Mouse (Mus musculus): ENCODE data around the gene Tpgs1. TPM values are rescaled to one million over a fixed set of nuclear protein-coding genes. Genes with fewer than 3 reads are reported as not detected.

The Tpgs1 gene
- total RNA-seq, 2 experiments from 2014 or later = 69.8 to 77.1 TPM

DNA sequence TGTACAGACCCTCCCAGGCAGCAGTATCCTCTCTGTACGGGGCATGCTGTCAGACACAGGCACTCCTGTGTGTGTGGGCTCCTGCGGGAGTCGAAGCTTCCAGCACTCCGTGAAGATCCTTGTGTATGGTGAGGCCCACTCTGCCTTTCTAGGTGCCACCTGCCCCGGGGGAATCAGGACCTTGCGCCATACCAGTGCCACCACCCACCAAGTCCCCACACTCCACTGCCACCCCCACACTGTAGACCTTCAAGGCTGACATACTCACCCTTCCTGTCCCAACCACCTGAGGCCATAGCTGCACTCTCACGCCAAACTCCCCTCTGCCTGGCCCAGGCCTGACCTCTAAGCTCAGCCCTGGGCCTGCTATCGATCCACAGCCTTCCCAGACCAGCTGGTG, 4.1 kb upstream of the Tpgs1 start:
- no peak for DNase-seq (ENCODE audit: low spot score in 2 of 2)

DNA sequence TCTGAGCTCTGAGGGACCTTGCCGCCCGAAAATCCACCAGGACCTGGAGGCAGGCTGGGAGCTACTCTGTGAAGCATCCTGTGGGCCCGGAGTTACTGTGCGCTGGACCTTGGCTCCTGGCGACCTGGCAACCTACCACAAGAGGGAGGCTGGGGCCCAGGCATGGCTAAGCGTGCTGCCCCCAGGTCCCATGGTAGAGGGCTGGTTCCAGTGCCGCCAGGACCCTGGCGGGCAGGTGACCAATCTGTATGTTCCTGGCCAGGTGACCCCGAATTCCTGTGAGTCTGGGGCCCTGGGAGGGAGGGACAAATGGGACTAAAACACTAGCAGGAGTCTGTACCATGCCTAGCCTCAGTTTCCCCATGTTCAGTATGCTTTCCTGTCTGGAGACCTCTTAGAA, 2.7 kb upstream of the Tpgs1 start:
- no peak for DNase-seq (ENCODE audit: low spot score in 2 of 2)

DNA sequence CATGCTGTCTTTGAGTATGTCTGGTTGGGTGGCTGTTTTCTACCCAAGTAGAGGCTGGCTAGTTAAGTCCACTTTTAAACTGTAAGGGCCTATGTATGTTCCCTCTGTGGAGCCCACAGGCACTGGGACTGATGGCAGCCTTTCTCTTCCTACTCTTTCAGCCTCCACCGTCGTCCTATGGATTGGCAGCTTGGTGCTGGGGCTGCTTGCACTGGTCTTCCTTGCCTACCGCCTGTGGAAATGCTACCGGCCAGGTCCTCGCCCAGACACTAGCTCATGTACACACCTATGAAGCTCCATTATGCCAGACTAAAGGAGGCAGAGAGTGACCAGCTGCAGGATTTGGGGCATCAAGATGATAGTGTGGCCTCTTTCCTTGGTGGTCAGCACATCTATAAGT, 1.1 kb upstream of the Tpgs1 start:
- DNase-seq (ENCODE audit: low spot score in 2 of 2) = no peak

DNA sequence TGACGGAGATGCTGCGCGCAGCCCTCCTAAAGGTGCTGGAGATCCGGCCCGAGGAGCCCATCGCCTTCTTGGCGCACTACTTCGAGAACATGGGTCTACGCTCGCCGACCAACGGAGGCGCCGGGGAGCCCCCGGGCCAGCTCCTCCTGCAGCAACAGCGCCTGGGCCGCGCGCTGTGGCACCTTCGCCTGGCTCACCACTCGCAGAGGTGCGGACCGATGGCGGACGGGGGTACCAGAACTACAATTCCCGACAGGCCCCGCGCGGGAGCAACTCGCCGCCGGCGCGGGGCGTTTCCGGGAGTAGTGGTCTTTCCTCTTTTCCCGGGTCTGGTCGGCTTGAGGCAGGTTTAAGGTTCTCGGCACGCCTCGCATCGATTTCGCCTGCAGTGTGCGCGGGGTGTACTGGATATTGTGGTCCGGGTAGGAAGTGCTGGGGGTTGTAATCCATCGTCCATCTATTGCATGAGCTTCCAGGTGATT, 448 bp downstream of the Tpgs1 start:
- DNase-seq (ENCODE audit: low spot score in 2 of 2) = peak; percentile 80 to 82

DNA sequence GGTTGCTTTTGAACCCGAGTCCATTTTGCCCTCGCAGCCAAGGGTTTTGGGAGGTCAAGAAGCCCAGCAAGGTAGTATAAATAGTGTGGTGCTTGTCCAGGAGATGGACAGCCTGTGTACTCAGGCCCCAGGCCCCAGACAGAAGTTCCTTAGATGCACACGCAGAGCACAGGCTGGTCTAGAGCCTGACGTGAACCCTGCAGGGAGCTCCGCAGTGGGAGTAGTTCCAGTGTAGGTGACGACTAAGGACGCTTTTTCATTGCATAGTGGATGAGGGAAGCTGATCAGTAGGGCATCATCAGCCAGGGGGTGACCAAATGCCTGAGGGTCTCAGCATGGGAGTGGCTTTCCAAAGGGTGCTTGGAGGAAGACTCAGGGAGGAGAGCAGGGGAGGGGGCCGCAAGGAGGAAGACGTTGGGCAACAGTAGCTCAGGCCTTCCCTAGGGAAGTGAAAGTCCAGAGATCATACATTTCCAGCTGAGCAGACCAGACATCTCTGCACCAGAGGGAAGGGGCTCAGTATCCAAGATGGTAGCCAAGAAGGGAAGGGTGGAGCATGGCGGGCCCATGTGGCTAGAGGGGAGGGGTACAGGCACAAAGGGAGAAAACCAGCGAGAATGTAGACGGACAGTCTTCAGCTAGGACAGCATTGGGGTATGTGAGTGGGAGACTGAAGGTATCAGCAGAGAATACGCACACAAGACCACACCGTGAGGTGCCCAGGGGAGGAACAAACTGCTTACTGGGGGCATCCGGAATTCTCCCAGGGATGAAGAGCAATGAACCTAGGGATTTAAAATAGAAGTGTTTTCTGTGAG, 1.1 kb downstream of the Tpgs1 start:
- DNase-seq (ENCODE audit: low spot score in 2 of 2) = no peak

DNA sequence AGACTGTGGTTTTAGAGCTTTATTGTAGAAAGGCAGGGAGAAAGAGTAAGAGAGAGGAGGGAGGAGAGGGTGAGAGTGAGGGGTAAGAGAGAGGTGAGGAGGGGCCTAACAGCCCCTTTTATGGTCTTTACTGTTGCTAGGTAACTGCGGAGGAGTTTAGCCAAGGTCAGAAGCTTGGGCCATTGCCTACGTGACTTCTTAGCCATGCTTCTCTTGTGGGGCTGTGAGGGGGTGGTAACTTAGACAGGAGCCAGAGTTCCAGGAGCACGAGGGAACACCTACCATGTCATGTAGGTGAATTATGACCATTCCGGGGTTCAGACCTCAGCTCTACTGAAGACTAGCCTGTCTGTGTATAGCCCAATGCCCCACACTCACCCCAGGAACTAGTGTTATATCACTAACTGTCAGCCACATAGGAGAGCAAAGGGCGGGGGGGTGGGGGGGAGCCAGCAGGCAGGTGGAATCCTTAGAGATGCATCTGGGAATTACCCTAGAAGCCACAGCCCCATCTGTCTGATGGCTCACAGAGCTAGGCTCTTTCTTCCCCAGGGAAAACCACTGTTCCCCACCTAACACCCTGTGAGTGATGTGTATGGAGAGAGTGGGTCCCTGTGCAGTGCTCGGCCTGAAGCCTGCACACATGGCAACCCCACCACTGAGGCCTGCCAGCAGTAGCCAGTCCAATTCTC, 2.4 kb downstream of the Tpgs1 start:
- no peak for DNase-seq (ENCODE audit: low spot score in 2 of 2)

DNA sequence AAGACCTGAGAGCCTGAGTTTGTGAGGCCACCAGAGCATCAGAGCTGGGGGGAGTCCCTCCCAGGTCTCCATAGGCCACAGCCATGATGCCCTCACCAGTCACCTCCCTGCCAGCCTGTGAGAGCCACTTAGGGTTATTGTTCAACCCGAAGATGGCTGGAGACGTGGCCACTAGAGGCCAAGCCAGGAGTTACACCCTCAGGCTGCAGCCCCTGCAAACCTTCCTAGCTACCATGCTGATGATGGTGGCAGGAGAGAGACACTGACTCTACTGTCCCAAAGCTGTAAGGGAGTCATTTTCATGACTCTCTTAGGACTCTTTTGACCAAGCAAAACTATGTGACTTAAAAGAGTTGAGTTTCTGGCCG, 2.9 kb downstream of the Tpgs1 start:
- no peak for DNase-seq (ENCODE audit: low spot score in 2 of 2)

DNA sequence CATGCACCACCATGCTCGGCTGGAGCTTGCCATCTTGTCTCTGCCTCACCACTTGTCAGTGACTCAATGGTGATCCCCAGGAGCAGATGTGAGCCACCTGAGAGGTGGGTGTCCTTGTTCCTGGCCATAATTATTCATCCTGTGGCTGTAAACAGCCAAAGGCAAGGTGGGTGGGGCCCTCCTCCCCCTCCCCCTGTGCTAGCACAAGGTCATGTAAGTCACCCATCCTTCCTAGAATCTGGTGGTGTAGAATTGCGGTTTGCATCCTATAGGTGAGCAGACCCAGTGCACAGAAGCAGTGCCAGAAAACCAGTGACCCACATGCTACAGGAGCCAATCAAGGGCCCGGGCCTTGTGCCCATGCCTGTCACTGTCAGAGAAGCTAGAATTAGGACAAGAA, 3.9 kb downstream of the Tpgs1 start:
- no peak for DNase-seq (ENCODE audit: low spot score in 2 of 2)

DNA sequence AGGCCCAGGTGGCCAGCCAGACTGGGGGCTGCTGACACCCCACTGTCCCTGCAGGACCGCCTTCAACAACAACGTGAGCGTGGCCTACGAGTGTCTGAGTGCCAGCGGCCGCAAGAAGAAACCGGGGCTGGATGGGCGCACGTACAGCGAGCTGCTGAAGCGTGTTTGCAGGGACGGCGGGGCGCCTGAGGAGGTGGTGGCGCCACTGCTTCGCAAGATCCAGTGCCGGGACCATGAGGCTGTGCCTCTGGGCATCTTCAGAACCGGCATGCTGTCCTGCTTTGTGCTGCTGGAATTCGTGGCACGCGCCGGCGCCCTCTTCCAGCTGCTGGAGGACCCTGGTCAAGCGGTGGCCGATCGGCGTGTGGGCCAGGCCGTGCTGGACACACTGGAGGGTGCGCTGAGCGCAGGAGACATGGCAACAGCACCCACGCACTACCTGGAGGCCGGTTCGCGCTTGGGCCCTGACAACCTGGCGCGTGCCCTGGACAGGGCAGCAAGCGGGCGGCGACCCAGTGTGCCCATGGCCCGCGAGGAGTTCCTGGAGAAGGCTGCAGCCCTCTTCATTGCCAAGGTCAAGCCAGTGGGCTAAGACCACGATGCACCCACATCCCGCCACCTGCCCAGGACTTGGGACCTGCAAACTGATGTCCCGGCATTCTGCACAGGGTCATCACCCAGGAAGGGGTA, 6.3 kb downstream of the Tpgs1 start:
- no peak for DNase-seq (ENCODE audit: low spot score in 2 of 2)

DNA sequence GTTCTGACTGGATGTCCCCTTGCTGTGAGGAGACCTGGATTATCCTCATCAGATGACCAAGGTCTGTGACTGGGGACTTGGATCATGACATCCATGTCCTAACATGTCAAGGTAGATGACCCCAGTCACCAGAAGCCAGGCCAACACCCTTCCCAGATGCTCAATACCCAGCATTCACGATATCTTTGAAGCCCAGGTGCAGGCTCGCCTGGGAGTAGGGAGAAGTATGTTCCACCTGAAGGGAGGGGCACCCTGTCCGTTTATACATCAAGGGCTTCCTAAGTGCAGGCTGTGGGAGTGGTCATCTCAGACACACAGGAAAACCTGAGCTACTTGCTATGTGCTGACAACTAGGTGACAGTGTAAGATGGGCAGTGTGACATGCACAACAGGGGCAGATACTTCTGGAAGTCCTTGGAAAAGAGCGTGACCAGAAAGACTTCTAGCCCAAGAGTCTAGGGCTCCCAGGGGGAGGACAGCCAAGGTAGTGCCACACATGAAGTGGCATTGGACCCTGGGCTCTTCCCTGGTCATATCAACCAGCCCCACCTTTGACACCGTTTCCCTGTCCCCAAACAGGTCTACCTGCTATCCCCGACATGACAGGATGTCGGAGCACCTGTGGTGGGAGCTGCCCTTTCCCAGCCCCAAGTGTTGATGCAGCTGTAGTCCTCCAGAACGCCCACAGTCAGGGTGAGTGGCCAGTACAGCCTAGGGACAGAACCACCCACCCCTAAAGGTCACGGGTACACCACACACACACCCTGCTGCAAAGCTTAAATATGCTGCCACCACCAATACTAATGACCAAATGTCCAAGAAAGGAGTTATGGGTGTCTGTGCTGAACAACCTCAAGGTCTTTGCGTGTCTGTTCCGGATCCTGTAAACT, 11.7 kb downstream of the Tpgs1 start:
- DNase-seq (ENCODE audit: low spot score in 2 of 2) = no peak

DNA sequence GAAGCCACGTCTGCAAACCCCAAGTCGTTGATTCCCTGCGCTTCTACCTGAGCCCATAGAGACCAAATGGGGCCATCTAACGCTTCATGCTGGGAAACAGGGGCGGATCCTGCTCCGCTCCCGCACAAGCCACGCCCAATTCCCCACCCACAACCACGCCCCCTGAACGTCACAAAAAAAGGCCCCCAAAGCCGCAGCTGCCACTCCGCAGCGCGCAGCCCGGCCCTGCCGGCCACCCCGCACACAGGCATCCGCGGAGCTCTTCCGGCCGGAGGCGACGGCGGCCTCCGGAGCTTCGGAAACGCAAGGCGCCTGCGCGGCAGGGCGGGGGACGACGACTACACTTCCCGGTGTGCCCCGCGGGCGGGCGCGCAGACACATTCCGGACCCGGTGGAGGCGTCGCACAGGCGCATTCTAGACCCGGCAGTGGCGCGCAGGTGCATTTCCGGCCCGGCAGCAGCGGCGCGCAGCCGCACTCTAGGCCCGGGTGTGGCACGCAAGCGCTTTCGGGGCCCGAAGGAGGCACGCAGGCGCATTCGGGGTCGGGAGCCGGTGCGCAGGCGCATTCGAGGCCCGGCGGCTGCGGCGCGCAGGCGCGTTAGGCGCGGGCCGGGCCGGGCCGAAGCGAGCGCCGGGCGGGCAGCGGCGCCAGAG, 12.5 kb downstream of the Tpgs1 start, which contains the start of gene Cdc34:
Gene Cdc34 (plus strand): TSS at position 605 of the 655 bp plus-strand sequence.
- peak; percentile 98 to 100 for DNase-seq (ENCODE audit: low spot score in 2 of 2)

DNA sequence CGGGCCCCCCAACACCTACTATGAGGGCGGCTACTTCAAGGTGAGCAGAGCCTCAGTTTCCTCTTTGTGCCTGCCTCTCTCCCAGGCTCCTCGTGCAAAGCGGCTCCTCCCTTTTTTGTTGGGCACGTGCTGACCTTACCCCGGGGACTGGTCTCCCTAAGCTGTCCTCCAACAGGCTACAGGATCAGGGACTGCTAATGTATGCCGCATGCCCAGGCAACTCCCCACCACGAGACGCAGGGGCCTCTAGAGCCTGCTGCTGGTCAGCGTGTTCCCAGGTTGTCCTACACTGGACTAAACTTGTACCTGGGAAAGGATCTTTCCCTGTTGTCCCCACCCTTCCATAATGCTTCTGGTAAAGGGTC, 13.4 kb downstream of the Tpgs1 start:
- DNase-seq (ENCODE audit: low spot score in 2 of 2) = no peak

DNA sequence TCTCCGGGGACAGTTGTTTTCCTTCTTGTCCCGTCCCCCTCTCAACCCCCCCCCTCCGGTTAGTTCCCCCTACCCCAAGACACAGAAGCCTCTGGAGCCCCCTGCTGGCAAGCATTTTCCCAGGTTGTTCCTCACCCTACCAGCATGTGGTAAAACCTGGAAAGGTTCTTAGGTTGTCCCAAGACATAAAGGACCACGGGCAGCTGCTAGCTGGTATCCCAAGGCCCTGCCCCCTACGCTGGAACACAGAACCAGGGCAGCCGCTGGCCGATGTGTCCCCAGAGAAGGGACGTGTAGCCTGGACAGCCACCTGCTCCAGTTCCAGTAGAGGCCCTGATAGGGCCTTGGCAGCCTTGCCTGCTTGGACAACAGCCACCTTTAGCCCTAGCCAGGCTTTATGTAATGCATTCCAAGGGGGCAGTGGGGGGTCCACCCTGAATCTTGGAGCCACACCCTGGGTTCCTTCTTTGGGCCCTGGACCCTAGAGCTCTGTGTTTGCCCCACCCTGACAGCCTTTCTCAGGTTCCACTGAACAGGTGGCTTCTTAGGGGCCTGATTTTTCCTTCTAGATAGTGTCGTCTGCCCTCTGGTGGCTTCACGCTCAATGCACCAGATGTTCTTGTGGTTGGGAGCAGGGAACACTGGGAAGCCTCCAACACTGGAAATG, 13.9 kb downstream of the Tpgs1 start:
- DNase-seq (ENCODE audit: low spot score in 2 of 2) = peak in 1 of 2 experiments; percentile 49

DNA sequence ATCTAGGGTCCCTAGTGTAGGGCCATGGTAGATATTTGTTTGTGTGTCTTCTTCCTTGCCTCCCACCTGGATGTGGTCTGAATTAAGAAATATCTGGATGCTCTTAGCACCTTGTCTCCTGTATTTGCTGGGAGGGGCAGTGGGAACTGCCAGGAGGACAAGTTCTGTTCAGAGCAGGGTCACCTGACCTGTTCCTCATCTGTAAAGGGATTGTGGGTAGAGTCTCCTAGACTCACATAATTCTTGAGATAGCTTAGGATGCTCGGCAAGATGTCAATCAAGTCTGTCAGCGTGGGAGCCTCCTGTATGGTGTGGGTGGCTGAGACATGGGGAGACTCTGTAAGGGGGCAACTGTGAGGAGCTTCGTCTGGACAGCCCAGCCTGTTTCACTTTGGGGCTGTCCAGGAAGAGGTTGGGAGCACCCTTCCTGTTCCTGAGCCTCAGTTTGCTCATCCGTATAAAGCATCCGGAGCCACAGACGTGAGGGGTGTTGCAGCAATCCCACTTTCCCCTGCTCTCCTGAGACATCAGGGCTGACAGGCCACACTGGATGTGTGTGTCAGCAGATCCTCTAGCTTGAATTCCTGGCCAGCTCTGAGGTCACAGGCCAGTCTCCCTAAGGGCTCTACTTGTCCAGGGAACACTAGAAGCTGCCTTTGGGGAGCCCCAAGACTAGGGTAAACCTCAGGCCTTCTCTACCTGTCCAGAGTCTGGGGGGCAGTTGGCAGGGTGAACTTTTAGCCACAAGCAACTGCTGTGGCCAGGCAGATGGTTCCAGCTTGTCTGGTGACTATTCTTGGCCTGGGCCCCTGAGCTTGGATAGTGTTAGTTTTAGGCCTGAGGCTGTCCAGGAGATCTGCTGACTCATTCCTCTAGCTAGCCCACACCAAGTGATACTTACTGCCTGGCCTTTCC, 14.8 kb downstream of the Tpgs1 start:
- DNase-seq (ENCODE audit: low spot score in 2 of 2) = no peak

DNA sequence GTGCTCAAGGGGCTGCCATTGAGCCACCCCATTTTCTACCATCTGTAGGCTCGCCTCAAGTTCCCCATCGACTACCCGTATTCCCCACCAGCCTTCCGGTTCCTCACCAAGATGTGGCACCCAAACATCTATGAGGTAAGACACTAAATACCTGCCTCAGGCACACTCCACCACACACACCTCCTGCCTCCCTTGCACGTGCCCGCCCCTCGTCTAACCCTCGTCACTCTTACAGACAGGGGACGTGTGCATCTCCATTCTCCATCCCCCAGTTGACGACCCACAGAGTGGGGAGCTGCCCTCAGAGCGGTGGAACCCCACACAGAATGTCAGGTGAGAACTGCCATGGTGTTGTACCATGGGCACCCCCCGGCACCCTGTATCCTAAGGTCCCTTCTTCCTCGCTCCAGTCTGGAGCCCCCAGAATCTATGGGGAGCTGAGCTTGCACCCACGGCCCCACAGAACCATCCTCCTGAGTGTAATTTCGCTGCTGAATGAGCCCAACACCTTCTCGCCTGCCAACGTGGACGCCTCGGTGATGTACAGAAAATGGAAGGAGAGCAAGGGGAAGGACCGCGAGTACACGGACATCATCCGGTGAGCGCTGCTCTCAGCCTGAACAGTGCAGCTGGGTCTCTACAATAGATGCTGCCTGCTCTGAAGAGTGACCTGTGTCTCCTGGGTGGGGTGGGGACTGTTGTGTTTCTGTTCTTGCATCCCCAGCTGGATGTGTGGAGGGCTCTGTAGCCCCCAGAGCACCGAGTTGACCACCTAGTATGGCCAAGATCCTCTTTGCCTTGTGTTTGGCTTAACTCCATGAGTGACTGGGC, 15.8 kb downstream of the Tpgs1 start:
- DNase-seq (ENCODE audit: low spot score in 2 of 2) = no peak

DNA sequence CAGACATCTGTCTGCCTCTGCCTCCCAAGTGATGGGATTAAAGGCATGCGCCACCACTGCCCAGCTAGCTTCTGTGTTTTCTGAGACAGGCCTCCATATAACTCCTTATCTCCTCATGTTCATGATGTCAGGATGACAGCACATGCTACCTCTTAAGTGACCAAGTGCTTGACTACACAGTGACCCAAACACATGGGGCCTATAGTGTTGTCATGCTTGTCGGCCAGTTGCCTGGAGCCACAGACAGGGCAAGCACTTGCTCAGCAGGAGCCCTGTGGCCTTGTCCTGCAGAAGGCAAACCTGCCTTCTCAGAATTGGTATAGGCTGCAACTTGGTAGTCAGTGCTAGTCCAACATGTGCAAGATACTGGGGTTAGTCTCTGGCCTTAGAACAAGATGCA, 17.1 kb downstream of the Tpgs1 start:
- DNase-seq (ENCODE audit: low spot score in 2 of 2) = no peak

DNA sequence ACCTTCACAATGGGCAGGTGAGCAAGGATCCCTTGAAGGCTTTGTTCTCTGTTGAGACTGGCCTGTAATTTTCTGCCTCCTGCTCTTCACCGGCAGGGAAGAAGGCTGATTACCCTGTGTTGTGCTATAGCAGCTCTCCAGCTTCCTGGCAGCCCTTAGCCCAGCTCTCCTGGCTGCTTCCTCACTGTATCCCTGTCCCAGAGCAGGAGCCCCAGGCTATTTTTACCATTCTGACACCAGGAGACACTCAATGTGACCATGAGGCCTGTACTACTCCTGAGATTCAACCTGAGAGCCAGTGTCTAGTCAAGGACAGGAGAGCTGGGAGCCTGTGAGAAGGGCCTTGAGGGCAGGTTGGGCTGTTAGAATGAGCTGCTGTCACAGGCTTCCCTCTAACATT, 17.5 kb downstream of the Tpgs1 start:
- no peak for DNase-seq (ENCODE audit: low spot score in 2 of 2)

DNA sequence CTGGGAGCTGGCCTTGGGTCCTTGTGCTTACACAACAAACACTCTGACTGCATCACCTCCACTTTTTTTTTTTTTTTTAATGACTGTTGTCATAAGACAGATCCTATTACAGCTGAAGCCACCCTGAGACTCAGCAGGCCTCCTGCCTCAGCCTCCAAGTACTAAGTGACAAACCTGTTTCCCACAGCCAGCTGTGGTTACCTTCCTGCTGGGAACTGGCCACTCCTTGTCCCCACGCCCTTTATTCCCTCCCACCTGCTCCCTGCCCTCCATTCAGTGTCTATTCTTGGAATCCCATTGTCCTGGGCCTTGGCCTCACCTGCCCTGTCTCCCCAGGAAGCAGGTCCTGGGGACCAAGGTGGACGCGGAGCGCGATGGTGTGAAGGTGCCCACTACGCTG, 18.3 kb downstream of the Tpgs1 start:
- DNase-seq (ENCODE audit: low spot score in 2 of 2) = no peak
